Mouse (Mus musculus) small intestine, adult 2 months (tissue): Measurements from ENCODE around the gene Man1c1. TPM values are rescaled to one million over a fixed set of nuclear protein-coding genes. Genes with fewer than 3 reads are reported as not detected.
A peak's percentile ranks its signal among the peaks of the same experiment; 100 is the strongest.

ENCODE experiments used
- H3K27ac ChIP-seq: fragments of 200-500 bp; 2 replicates; pipeline ENCODE4 v1.5.1; 2012; ENCODE audit warnings: low read depth, low read length, control low read depth, inconsistent platforms; ENCODE audit not compliant: insufficient read depth
- H3K27me3 ChIP-seq: fragments of 200-500 bp; 2 replicates; pipeline ENCODE4 v1.6.1; 2012; ENCODE audit warnings: mild to moderate bottlenecking, moderate library complexity, low read length, inconsistent platforms; ENCODE audit not compliant: control insufficient read depth, insufficient read depth
- H3K36me3 ChIP-seq: fragments of 200-500 bp; 2 replicates; pipeline ENCODE4 v1.6.1; 2012; ENCODE audit warnings: mild to moderate bottlenecking, low read length, control low read depth, inconsistent platforms; ENCODE audit not compliant: control insufficient read depth, insufficient read depth
- H3K4me1 ChIP-seq: fragments of 200-500 bp; 2 replicates; pipeline ENCODE4 v1.6.1; 2012; ENCODE audit warnings: low read length, inconsistent platforms, mixed read lengths; ENCODE audit not compliant: control insufficient read depth, insufficient read depth, insufficient read length
- H3K4me3 ChIP-seq: fragments of 200-500 bp; 2 replicates; pipeline ENCODE4 v1.5.1; 2012; ENCODE audit warnings: low read depth, mild to moderate bottlenecking, control low read depth, inconsistent platforms, low read length, moderate library complexity
- CTCF ChIP-seq: fragments of 200-500 bp; IDR thresholded peaks from 2 replicates; pipeline ENCODE4 v1.5.1; 2012; ENCODE audit warnings: low read depth, mild to moderate bottlenecking, control low read depth, inconsistent platforms, low read length, moderate library complexity, mixed read lengths; ENCODE audit not compliant: insufficient replicate concordance, insufficient read length; ENCODE audit errors: extremely low read depth
- POLR2A ChIP-seq: fragments of 200-500 bp; IDR thresholded peaks from 2 replicates; pipeline ENCODE4 v1.6.1; 2012; ENCODE audit warnings: low read depth, mild to moderate bottlenecking, control low read depth, inconsistent platforms, low read length, moderate library complexity
- WGBS: fragments of 180-500 bp; shearing (Covaris S2); methylation state at CpG from one replicate; pipeline ENCODE4 v1.1.7; 2018; 5-methylcytosine and 5-hydroxymethylcytosine counted together
- polyA plus RNA-seq: library from polyadenylated mRNA; depleted of rRNA; stranded (reverse); fragments of >200 nt; gene quantifications from 2 replicates; pipeline ENCODE4 v1.2.3, GENCODE M21; 2012

The Man1c1 gene
- polyA plus RNA-seq, 1 experiment, result 3.7 TPM

DNA sequence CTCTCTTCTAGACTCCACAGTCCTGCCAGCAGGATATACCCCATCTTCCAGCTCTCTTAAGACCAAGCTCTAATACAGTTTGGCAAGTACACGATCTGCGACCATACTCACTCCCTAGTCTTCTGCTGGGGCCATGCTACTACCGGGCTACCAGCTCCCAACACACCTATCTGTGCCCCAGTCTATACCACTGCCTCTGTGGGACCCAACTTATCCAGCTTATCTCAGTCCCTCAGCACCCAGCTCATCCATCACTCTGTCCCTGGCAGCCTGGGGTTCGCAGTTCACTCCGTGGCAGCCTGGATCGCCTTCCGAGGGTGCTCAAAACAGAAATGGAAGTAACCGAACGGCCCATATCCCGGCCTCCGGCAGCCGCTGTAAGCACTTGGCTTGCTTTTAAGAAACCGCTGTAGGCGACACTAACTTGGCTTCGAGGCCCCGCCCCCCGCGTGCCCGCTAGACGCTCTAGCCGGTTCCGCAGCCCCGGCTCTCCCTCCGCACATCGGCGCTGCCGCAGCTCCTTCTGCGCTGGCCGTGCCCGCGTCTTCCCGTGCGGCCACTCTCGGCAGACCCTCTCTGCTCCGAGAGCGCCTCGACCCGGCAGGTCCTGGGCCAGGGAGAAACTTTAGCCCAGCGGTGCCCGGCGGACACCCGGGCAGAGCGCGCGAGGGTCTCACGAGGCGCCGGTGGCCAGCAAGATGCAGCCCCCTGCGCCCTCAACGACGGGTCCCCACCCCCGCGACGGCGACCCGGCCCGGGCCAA lies 169.8 kb downstream of the Man1c1 start:
- Histone ChIP-seq H3K27ac (peak overlapping the region; percentile 60), H3K36me3 (peaks cover 20% of the 10 kb centered on the region), H3K4me1 (peaks cover 3% of the 10 kb centered on the region; the same call in 1 of the 2 replicates), H3K27me3 (no peaks in the 10 kb centered on the region), H3K4me3 (peak overlapping the region; percentile 95)
- WGBS, result under 1% methylated on average over 57 of the region's 57 CpGs
- TF ChIP-seq POLR2A (no peak), CTCF (no peak)

DNA sequence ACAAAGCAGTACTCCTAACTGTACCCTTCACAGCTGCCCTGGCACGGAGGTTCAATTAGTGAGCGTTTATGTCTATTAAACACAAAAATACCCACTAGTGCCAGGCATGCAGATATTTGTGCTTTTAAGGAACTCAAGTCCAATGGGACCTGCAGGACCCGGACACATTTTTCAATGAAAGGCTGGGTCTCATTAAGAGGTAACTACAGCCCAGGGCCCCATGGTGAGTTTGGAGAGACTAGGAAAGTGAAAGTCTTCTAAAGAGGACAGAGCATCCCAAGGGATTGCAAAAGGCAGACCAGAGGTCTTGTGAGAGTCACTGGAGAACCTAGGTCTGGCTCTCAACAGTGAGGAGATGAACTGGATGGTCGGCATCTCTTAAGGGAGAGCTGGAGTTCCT lies 170.7 kb downstream of the Man1c1 start:
- Histone ChIP-seq H3K27ac (no peak overlapping the region), H3K4me3 (no peak overlapping the region), H3K27me3 (no peaks in the 10 kb centered on the region), H3K4me1 (peaks cover 3% of the 10 kb centered on the region; the same call in 1 of the 2 replicates), H3K36me3 (peaks cover 29% of the 10 kb centered on the region)
- TF ChIP-seq POLR2A, result no peak
- no peak for TF ChIP-seq CTCF
- 87% methylated on average over 4 of the region's 4 CpGs for WGBS

DNA sequence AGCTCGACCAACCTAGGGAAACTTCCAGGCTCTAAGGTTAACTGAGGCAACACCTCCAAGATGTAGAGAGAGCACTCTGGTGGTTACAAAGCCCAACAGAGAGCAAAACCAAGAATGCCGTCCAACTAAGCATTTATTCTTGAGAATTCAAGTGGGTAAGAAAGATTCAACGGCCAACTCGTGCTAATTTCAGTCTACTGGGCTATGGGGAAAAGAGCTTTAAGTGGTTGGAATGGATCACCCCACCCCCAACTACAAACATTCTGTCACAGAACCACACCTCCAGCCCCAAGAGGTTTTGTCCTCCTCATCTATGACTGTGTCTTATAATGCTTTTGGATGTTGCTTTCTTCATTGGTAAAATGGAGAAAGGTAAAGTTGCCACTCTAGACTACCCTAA lies 171.2 kb downstream of the Man1c1 start:
- Histone ChIP-seq H3K4me3 (no peak overlapping the region), H3K27me3 (no peaks in the 10 kb centered on the region), H3K4me1 (peaks cover 3% of the 10 kb centered on the region; the same call in 1 of the 2 replicates), H3K27ac (no peak overlapping the region), H3K36me3 (peaks cover 33% of the 10 kb centered on the region)
- WGBS, result 73% methylated on average over 4 of the region's 4 CpGs
- TF ChIP-seq CTCF, result no peak
- no peak for TF ChIP-seq POLR2A

DNA sequence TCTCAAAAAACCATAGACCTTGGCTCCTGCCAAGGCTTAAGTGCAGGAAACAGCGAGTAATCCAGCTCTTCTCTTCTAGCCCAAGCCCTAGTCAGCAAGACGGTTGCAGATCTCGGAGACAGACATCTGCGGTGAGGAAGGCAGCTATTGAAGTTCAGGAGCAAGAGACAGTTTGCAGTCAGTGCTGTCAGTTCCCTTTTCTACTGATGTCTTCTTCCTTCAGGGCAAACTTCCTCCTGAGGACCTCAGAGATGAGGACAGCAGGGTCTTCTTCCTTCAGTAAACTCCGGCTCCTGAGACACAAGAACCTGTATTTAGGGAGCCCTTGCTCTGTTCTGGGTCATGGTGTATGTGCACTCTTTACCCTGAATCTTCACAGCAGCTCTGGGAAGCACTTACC lies 177.9 kb downstream of the Man1c1 start:
- Histone ChIP-seq H3K36me3 (peaks cover 57% of the 10 kb centered on the region), H3K4me1 (no peaks in the 10 kb centered on the region), H3K27ac (no peak overlapping the region), H3K4me3 (no peak overlapping the region), H3K27me3 (no peaks in the 10 kb centered on the region)
- TF ChIP-seq CTCF, result no peak
- TF ChIP-seq POLR2A, result no peak
- 71% methylated on average over 5 of the region's 5 CpGs for WGBS

DNA sequence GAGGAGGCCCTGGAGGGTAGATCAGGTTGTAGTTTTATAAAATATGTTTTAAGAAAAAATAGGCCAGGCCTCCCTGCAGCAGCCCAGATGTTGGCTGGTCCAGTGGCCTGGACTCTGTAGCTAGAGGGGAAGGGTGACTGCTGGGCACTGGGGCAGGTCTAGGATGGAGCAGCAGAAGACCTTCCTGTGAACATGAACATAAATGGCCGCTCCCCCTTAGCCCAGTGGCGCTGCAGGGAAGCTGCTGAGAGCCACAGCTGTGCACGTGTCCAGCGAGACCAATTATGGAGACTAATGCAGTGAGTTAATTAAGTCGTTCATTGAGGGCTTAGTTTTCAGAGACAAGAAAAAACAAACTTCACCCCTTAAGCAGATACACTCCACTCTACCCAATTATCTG lies 178.3 kb downstream of the Man1c1 start:
- Histone ChIP-seq H3K4me3 (no peak overlapping the region), H3K4me1 (no peaks in the 10 kb centered on the region), H3K27me3 (no peaks in the 10 kb centered on the region), H3K36me3 (peaks cover 54% of the 10 kb centered on the region), H3K27ac (no peak overlapping the region)
- 78% methylated on average over 5 of the region's 5 CpGs for WGBS
- no peak for TF ChIP-seq CTCF
- TF ChIP-seq POLR2A, result no peak

DNA sequence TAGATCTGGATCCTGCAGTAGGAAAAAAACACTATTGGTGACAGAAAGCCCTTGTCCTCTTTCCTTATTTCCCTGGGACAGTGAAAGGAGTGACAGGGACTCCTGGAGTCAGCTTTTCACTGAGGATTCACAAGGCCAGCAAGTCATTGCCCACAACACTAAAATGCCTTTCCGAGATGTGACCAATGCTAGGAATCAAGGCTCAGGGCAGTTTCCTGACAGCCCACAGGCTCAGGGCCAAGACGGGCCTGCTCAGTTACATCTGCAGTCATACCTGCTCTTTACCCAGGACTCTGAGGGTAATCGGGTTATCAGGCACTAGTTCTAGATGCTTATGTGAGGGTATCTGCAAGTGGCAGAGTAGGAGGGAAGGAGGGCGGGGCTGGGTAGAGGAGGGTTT lies 180.6 kb downstream of the Man1c1 start:
- TF ChIP-seq CTCF, result no peak
- TF ChIP-seq POLR2A, result no peak
- peaks cover 32% of the 10 kb centered on the region for H3K36me3 ChIP-seq
- 82% methylated on average over 4 of the region's 4 CpGs for WGBS

DNA sequence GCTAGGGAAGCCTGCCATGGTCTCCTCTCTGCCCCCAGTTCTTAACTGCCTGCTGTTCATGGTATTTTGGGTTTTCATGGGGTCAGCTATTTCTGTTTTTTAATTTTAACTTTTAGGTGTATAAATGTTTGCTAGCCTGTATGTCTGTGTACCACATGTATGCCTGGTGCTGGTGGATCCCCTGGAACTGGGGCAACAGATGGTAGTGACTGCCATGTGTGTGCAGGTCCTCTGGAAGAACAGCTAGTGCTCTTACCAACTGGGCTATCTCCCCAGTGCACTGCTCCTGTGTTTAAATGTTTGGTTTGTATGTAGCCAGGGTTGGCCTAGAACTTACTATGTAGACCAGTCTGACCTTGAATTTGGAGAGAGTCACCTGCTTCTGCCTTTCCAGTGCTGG lies 184.8 kb downstream of the Man1c1 start:
- Histone ChIP-seq H3K4me3 (no peak overlapping the region), H3K4me1 (peaks cover 5% of the 10 kb centered on the region; the same call in 1 of the 2 replicates), H3K27me3 (no peaks in the 10 kb centered on the region), H3K36me3 (0 out of 2 replicates have a peak, but pooled peaks cover 4% of the 10 kb centered on the region), H3K27ac (no peak overlapping the region)
- TF ChIP-seq CTCF (no peak), POLR2A (no peak)

More for the DNA sequence above, 180.6 kb downstream of the Man1c1 start:
- Histone ChIP-seq H3K4me3 (no peak overlapping the region), H3K27ac (no peak overlapping the region), H3K27me3 (no peaks in the 10 kb centered on the region), H3K4me1 (no peaks in the 10 kb centered on the region)

DNA sequence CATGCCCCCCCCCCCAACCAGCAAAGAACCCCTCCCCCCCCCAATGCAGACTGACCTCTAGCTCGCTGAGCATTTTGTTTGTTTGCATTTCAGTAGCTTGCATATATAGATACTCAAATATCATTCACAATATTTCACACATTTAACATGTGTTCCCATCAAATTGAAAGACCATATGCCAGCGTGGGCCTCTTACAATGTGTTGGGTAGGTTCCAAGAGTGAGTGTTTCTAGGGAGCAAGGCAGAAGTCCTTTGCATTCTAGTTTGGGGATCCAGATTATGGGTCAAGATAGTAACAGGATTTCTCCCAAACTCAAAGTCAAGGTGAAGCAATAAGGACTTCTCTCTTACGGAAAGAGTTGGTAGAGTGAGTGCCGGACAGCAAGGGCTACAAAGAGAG lies 185.5 kb downstream of the Man1c1 start:
- H3K27me3 ChIP-seq, result no peaks in the 10 kb centered on the region
- H3K27ac ChIP-seq, result no peak overlapping the region
- 89% methylated on average over 4 of the region's 4 CpGs for WGBS
- no peak overlapping the region for H3K4me3 ChIP-seq
- TF ChIP-seq POLR2A, result no peak
- TF ChIP-seq CTCF, result no peak
- H3K36me3 ChIP-seq, result 0 out of 2 replicates have a peak, but pooled peaks cover 1% of the 10 kb centered on the region
- peaks cover 5% of the 10 kb centered on the region; the same call in 1 of the 2 replicates for H3K4me1 ChIP-seq
